Mouse (Mus musculus) frontal cortex, postnatal 10 days (tissue): Measurements from ENCODE around the gene Gm8206.
A peak's percentile ranks its signal among the peaks of the same experiment; 100 is the strongest.
"Not testable (repeated sequence)": the region's sequence is repeated elsewhere in the genome, so short reads cannot be mapped to it uniquely, and the experiment has no call there.

Experiments
- DNase-seq, 2 experiments: peaks; one replicate each; pipeline ENCODE4 v3.0.0; 2022; ENCODE audit warnings: low spot score in 2 of 2, mixed read lengths in 1 of 2

Gene Gm8206

DNA sequence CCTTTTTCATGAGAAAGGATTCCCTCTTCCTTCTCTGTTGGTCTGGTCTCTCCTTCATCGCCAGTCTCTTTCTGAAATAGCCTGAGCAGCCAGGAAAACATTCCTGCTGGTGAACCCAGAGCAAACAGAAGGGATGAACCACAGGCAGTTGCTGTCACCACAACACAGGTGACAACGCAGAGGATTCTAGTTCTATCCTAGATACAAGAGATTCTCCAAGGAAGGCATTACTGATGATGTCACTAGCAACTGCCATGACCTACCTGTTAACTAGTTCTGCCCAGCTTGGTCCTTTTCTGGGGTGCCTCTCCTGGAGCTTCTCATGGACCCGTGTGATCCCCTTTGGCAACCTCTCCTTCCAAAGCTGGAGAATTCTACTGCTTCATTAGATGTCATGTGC, at the start of gene Gm8206:
Gm8206 (minus strand) TSS at position 101 of the 400 bp plus-strand sequence.
- not testable (repeated sequence) for DNase-seq

DNA sequence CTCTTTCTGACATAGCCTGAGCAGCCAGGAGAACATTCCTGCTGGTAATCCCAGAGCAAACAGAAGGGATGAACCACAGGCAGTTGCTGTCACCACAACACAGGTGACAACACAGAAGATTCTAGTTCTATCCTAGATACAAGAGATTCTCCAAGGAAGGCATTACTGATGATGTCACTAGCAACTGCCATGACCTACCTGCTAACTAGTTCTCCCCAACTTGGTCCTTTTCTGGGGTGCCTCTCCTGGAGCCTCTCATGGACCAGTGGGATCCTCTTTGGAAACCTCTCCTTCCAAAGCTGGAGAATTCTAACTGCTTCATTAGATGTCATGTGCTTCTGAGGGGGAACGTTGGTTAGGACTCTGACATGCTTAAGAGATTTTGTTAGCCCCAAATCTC, 32.0 kb upstream of the Gm8206 start, which contains the start of gene Gm3476:
Gm3476 (minus strand) TSS at position 101 of the 400 bp plus-strand sequence.
- DNase-seq, result not testable (repeated sequence)

DNA sequence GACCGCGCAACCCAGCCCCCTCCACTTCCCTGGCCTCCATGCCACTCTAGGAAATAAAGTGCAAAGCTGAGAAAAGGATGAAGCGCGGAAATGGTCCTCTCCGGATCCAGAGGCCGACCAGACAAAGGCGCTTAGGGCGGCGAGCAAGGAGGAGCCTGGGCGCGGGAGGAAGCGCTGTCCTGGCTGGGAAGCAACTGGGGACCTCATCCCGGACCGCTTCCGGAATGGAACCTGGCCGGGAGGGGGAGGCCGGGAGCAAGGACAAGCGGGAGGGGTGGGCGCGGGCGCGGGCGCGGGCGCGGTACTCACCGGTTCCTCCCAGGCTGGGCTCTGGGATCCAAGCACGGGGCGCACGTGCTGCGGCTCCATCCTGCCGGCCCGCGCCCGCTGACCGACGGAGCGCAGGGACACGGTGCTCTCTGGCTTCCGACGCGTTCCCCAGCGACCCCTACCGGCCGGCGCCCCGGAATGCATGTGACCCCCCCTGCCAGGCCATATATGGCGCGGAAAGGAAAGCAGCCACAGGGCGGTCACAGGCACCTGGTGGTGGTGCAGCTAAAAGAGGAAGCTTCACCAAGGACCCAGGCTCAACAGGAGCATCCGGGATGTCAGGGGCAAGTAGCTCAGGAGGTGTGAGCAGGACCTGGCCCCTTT, 14.7 kb upstream of the Gm8206 start, which contains the start of gene Gm3468:
Gm3468 (minus strand) TSS at position 394 of the 654 bp plus-strand sequence.
- peak; percentile 17 to 48 for DNase-seq

DNA sequence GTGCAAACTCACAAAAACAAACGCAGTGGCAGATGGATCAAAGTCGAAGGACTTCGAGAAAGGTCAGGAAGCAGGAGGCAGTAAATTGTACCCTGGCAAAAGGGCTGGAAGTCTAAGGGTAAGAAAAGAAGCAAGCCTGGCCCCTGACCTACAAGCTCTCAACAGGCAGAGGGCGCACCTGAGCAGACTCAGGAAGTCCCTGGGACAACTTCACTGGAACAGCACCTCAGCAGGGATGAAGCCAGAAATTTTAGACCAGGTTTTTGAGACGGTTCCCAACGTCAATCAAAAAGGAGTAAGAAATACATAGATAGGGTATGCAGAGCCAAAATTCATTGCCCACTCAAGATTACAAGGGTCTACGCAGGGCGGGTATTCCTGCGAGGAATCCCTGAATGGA, 13.8 kb upstream of the Gm8206 start:
- DNase-seq, result not testable (repeated sequence)

DNA sequence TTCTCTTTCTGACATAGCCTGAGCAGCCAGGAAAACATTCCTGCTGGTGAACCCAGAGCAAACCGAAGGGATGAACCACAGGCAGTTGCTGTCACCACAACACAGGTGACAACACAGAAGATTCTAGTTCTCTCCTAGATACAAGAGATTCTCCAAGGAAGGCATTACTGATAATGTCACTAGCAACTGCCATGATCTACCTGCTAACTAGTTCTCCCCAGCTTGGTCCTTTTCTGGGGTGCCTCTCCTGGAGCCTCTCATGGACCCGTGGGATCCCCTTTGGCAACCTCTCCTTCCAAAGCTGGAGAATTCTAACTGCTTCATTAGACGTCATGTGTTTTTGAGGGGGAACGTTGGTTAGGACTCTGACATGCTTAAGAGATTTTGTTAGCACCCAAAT, 35.6 kb downstream of the Gm8206 start, which contains the start of gene Gm6337:
Gm6337 (minus strand) TSS at position 101 of the 400 bp plus-strand sequence.
- DNase-seq, result not testable (repeated sequence)

DNA sequence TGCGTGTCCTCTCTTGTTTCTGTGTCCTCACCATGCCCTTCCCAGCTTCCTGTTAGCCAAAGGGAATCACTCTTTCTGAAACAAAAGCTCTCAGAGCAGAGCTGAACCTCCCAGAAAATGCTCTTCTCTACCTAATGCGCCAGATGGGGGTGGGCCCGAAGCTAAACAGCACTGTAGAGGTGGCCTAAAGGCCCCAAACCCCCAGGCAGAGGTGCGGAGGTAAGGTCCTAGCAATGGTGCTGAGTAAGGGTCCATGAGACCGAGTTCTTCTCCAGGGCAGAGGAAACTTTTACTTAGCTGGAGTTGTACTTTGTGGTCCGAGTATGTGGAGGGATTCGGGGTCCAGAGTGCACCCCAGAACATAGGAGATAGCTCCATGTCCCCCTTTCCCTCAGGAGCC, 106.6 kb downstream of the Gm8206 start:
- peak in 1 of 2 experiments; percentile 7 for DNase-seq

DNA sequence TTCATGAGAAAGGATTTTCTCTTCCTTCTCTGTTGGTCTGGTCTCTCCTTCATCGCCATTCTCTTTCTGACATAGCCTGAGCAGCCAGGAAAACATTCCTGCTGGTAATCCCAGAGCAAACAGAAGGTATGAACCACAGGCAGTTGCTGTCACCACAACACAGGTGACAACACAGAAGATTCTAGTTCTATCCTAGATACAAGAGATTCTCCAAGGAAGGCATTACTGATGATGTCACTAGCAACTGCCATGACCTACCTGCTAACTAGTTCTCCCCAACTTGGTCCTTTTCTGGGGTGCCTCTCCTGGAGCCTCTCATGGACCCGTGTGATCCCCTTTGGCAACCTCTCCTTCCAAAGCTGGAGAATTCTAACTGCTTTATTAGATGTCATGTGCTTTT, 114.7 kb downstream of the Gm8206 start, which contains the start of gene Gm3453:
Gm3453 (minus strand) TSS at position 101 of the 400 bp plus-strand sequence.
- DNase-seq, result not testable (repeated sequence)
